In the genomic region with DNA sequence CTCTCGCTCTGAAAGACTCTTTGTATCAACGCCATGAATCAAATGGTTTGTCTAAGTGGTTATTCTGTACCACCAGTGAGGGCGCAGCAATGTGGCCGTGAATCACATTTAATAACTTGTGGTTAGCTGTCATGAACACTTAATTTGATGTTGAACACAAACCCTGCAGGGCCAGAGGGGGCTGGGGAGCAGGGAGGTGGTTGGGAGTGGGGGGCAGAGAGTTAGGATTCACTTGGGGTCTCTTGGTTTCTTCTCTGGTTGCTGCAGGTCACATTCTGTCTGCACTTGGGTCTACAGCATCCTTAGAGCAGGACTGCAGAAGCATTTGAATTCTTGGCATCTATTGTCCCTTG, we compare ENCODE assay signal across 17 mouse cellular contexts.
DNase-seq lines count a peak whose midpoint lies in the region; ATAC-seq lines count a peak whose summit lies in the region.
"Had no signal": no experiment of that assay in that cellular context is flagged by ENCODE, and none has a peak within 500 bp of the region (broad histone marks: within the 10 kb centered on the region; RNA-seq: fewer than 3 reads in every experiment).

No protein-coding gene starts in this region.

- H3K36me3 ChIP-seq in intestine, embryonic 15.5 days = no peaks in the 10 kb centered on the region
- no peaks in the 10 kb centered on the region for H3K36me3 ChIP-seq in intestine, embryonic 16.5 days (ENCODE audit: control insufficient read depth, insufficient read depth, low read length)
- H3K36me3 ChIP-seq in embryonic facial prominence, embryonic 15.5 days = no peaks in the 10 kb centered on the region
- H3K36me3 ChIP-seq: heart, embryonic 13.5 days; neural tube, embryonic 12.5 days had no signal

- no peaks in the 10 kb centered on the region for H3K27me3 ChIP-seq in intestine, embryonic 15.5 days (replicated peaks)
- no peaks in the 10 kb centered on the region for H3K27me3 ChIP-seq in intestine, embryonic 16.5 days (replicated peaks; ENCODE audit: control insufficient read depth, insufficient read depth, low read length)
- no peaks in the 10 kb centered on the region for H3K27me3 ChIP-seq in embryonic facial prominence, embryonic 15.5 days
- H3K27me3 ChIP-seq: neural tube, embryonic 12.5 days had no signal

- WGBS in intestine, embryonic 15.5 days = 47% methylated on average over 4 of the region's 4 CpGs
- WGBS in intestine, embryonic 16.5 days = 60% methylated on average over 4 of the region's 4 CpGs
- WGBS in embryonic facial prominence, embryonic 15.5 days = 37% methylated on average over 4 of the region's 4 CpGs

- no peak overlapping the region for H3K27ac ChIP-seq in intestine, embryonic 15.5 days
- H3K27ac ChIP-seq in intestine, embryonic 16.5 days (ENCODE audit: low read length) = no peak overlapping the region
- peak overlapping the region; percentile 66 for H3K27ac ChIP-seq in embryonic facial prominence, embryonic 15.5 days (replicated peaks)
- H3K27ac ChIP-seq: heart, embryonic 13.5 days; neural tube, embryonic 12.5 days had no signal

- no peaks in the 10 kb centered on the region; the same call in 1 of the 2 replicates for H3K4me1 ChIP-seq in intestine, embryonic 15.5 days (replicated peaks)
- 0 out of 2 replicates have a peak, but pooled peaks cover 3% of the 10 kb centered on the region for H3K4me1 ChIP-seq in intestine, embryonic 16.5 days (ENCODE audit: control insufficient read depth, insufficient read depth, low read length)
- H3K4me1 ChIP-seq in embryonic facial prominence, embryonic 15.5 days = peaks cover 20% of the 10 kb centered on the region

- no peaks in the 10 kb centered on the region for H3K9me3 ChIP-seq in intestine, embryonic 15.5 days
- no peaks in the 10 kb centered on the region for H3K9me3 ChIP-seq in intestine, embryonic 16.5 days (ENCODE audit: control insufficient read depth, low read length)
- H3K9me3 ChIP-seq in embryonic facial prominence, embryonic 15.5 days (replicated peaks) = no peaks in the 10 kb centered on the region
- H3K9me3 ChIP-seq: heart, embryonic 13.5 days; neural tube, embryonic 12.5 days had no signal

- peak; percentile 12; the same call in 1 of the 2 replicates for ATAC-seq in intestine, embryonic 15.5 days
- ATAC-seq in intestine, embryonic 16.5 days = no peak
- no peak for ATAC-seq in embryonic facial prominence, embryonic 15.5 days (ENCODE audit: insufficient number of reproducible peaks, low FRiP score, low TSS enrichment, low read depth)
- ATAC-seq: midbrain, embryonic 16.5 days had no signal

- H3K9ac ChIP-seq in intestine, embryonic 15.5 days = no peak overlapping the region
- no peak overlapping the region for H3K9ac ChIP-seq in intestine, embryonic 16.5 days (ENCODE audit: low read depth, low read length)
- no peak overlapping the region for H3K9ac ChIP-seq in embryonic facial prominence, embryonic 15.5 days
- H3K9ac ChIP-seq: heart, embryonic 13.5 days; lung, embryonic 14.5 days; neural tube, embryonic 12.5 days had no signal

- H3K4me2 ChIP-seq in intestine, embryonic 15.5 days (replicated peaks) = no peak overlapping the region
- H3K4me2 ChIP-seq in intestine, embryonic 16.5 days (ENCODE audit: low read depth, low read length) = no peak overlapping the region
- 0 out of 2 replicates have a peak overlapping the region, but pooled peaks have one; percentile 21 for H3K4me2 ChIP-seq in embryonic facial prominence, embryonic 15.5 days (replicated peaks)
- H3K4me2 ChIP-seq: lung, embryonic 14.5 days; neural tube, embryonic 12.5 days had no signal

- DNase-seq in cerebellum, postnatal 10 days = peak; percentile 6 to 9
- no peak for DNase-seq in cerebellum, adult 11 months
- DNase-seq in mesoderm, embryonic 11.5 days (ENCODE audit: low read depth, low spot score) = peak; percentile 31
- DNase-seq in thymus, postnatal 4 days = no peak
- no peak for DNase-seq in kidney, postnatal 36 days
- DNase-seq: cerebellum, adult 9-11 months; gastrocnemius, postnatal 10 days; kidney, adult 18-20 months; right cerebral cortex, adult 18-20 months; thymus, postnatal 36 days had no signal

- H3K4me3 ChIP-seq in intestine, embryonic 15.5 days (replicated peaks) = no peak overlapping the region
- no peak overlapping the region for H3K4me3 ChIP-seq in intestine, embryonic 16.5 days (ENCODE audit: low read length)
- H3K4me3 ChIP-seq in embryonic facial prominence, embryonic 15.5 days (replicated peaks) = no peak overlapping the region
- H3K4me3 ChIP-seq: heart, embryonic 13.5 days; neural tube, embryonic 12.5 days had no signal

Comparison
In these comparisons a context has a peak if more than half of its experiments do, and no peak if none do; other contexts are left out.
1. DNase-seq: peak in cerebellum, postnatal 10 days (2 of 2) and mesoderm, embryonic 11.5 days (single experiment); none in cerebellum, adult 11 months (single experiment), thymus, postnatal 4 days (single experiment) and kidney, postnatal 36 days (0 of 2).